Mouse (Mus musculus) lung, adult 2 months (tissue): Measurements from ENCODE around the gene Spcs2.

Source experiments
- CTCF ChIP-seq: fragments of 200-500 bp; IDR thresholded peaks from 2 replicates; pipeline ENCODE4 v1.5.1; 2011; ENCODE audit warnings: mild to moderate bottlenecking, low read length, control low read depth; ENCODE audit not compliant: insufficient read depth
- POLR2A ChIP-seq: fragments of 200-500 bp; IDR thresholded peaks from 2 replicates; pipeline ENCODE4 v1.6.1; 2011; ENCODE audit warnings: low read depth, mild to moderate bottlenecking, control low read depth, low read length, borderline replicate concordance; ENCODE audit errors: extremely low read depth

DNA sequence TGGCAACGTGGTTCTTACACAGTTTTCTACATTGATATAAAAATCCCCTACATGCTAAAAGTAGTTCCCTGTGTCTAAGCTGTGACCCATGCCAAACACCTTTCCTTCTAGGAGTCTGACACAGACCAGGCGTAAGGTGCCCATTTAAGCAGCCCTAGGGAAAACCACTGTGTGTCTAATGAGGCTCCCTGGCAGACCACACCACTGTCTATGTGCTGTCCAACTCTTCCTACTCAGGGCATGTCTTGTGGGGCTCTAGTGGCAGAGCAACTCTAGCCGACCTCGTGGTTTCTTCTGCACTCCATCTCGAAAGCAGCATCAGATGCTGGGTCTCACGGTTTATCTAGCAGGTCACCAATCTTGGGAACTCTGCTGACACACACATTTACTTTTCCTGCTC lies 11.6 kb downstream of the Spcs2 start:
- no peak for TF ChIP-seq POLR2A
- TF ChIP-seq CTCF: no peak
